Mouse (Mus musculus) cerebellum, adult 2 months (tissue): ENCODE data around the gene Ccdc34.

Experiments used
- CTCF ChIP-seq: fragments of 200-500 bp; IDR thresholded peaks from 2 replicates; pipeline ENCODE4 v1.5.1; 2011; ENCODE audit warnings: low read depth, mild to moderate bottlenecking, control low read depth, low read length, moderate library complexity, borderline replicate concordance; ENCODE audit not compliant: insufficient read depth
- POLR2A ChIP-seq: fragments of 200-500 bp; IDR thresholded peaks from 2 replicates; pipeline ENCODE4 v1.6.1; 2011; ENCODE audit warnings: low read length, control low read depth, borderline replicate concordance; ENCODE audit not compliant: insufficient read depth

GRCm38 (mm10) chr2:110077240-110077639 is 59.6 kb downstream of the Ccdc34 start:
- TF ChIP-seq CTCF = no peak
- TF ChIP-seq POLR2A = no peak
